Mouse (Mus musculus) cortical plate, adult 2 months (tissue): ENCODE data around the gene Apoc3.

ENCODE experiments used
- CTCF ChIP-seq: fragments of 200-500 bp; IDR thresholded peaks from 2 replicates; pipeline ENCODE4 v1.5.1; 2011; ENCODE audit warnings: mild to moderate bottlenecking, control low read depth, low read length; ENCODE audit not compliant: insufficient read depth; ENCODE audit errors: extremely low read depth
- POLR2A ChIP-seq: fragments of 200-500 bp; IDR thresholded peaks from 2 replicates; pipeline ENCODE4 v1.6.1; 2011; ENCODE audit warnings: mild to moderate bottlenecking, low read length, control low read depth; ENCODE audit not compliant: insufficient read depth; ENCODE audit errors: extremely low read depth

GRCm38 (mm10) chr9:46216744-46217470 lies 18.5 kb downstream of the Apoc3 start:
- TF ChIP-seq CTCF: no peak
- TF ChIP-seq POLR2A: no peak
